Mouse (Mus musculus) ES-Bruce4 (cell line): ENCODE data around the gene Wars2.

Source experiments
- CTCF ChIP-seq: IDR thresholded peaks from one replicate; pipeline ENCODE4 v1.8.1; 2011; ENCODE audit warnings: low read depth, low read length
- POLR2A ChIP-seq: IDR thresholded peaks from one replicate; pipeline ENCODE4 v1.8.1; 2011; ENCODE audit warnings: low read length; ENCODE audit not compliant: insufficient read depth

DNA sequence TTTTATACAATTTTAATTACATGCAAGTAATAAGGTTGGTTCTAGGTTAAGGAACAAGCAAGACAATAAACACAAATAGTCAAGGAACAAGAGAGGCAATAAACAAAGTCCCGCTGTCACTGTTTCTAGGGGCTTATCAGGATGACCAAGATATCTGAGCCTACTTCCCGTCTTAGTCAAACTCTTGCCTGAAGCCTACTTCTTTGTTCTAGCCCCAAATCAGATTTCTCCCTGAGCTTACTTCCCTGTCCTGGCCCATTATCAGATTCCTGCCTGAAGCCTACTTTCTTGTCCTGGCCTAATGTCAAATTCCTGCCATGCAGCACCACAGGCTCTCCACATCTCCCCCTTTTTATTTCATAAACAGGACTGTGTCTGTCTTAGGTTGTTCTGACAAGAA lies 19.9 kb upstream of the Wars2 start:
- TF ChIP-seq POLR2A (no peak), CTCF (no peak)
